Mouse (Mus musculus) liver, embryonic 13.5 days (tissue): ENCODE data around the gene Rassf3. TPM values are rescaled to one million over a fixed set of nuclear protein-coding genes. Genes with fewer than 3 reads are reported as not detected.

Experiments
- ATAC-seq: fragments of 200-750 bp; cut with Nextera tagmentation; 2 replicates; pipeline ENCODE4 v1.8.0; 2017; ENCODE audit warnings: low read depth, mild to moderate bottlenecking, moderate number of reproducible peaks, moderate library complexity
- DNase-seq: peaks from one replicate; pipeline ENCODE4 v3.0.0; 2022
- H3K27ac ChIP-seq: fragments of 300-500 bp; sonication (generic); 2 replicates; pipeline ENCODE4 v1.5.1; 2015; ENCODE audit warnings: moderate library complexity, mild to moderate bottlenecking, inconsistent platforms
- H3K27me3 ChIP-seq: fragments of 300-500 bp; sonication (generic); 2 replicates; pipeline ENCODE4 v1.6.1; 2015; ENCODE audit warnings: mild to moderate bottlenecking, inconsistent platforms
- H3K36me3 ChIP-seq: fragments of 300-500 bp; sonication (generic); 2 replicates; pipeline ENCODE4 v1.6.1; 2015; ENCODE audit warnings: mild to moderate bottlenecking, inconsistent platforms
- H3K4me1 ChIP-seq: fragments of 300-500 bp; sonication (generic); replicated peaks from 2 replicates; pipeline ENCODE4 v1.6.1; 2015; ENCODE audit warnings: inconsistent platforms
- H3K4me2 ChIP-seq: fragments of 300-500 bp; sonication (generic); 2 replicates; pipeline ENCODE4 v1.6.1; 2015; ENCODE audit warnings: inconsistent platforms, mild to moderate bottlenecking, moderate library complexity
- H3K4me3 ChIP-seq: fragments of 300-500 bp; sonication (generic); replicated peaks from 2 replicates; pipeline ENCODE4 v1.5.1; 2015; ENCODE audit warnings: mild to moderate bottlenecking, inconsistent platforms
- H3K9ac ChIP-seq: fragments of 300-500 bp; sonication (generic); 2 replicates; pipeline ENCODE4 v1.6.1; 2015; ENCODE audit warnings: mild to moderate bottlenecking, inconsistent platforms
- H3K9me3 ChIP-seq: fragments of 300-500 bp; sonication (generic); replicated peaks from 2 replicates; pipeline ENCODE4 v1.6.1; 2016; ENCODE audit warnings: inconsistent platforms
- WGBS: fragments of 180-500 bp; shearing (Covaris S2); methylation state at CpG from one replicate; pipeline ENCODE4 v1.1.7; 2015; ENCODE audit not compliant: insufficient replicate concordance; 5-methylcytosine and 5-hydroxymethylcytosine counted together
- polyA plus RNA-seq: library from polyadenylated mRNA; unstranded; fragments of >200 nt; fragmentation: Nextera tagmentation; extraction: Ambion mirVana; gene quantifications from 2 replicates; pipeline ENCODE4 v1.2.1, GENCODE M21; 2015

The Rassf3 gene
- polyA plus RNA-seq, 1 experiment from 2014 or later, result 7.4 TPM

DNA sequence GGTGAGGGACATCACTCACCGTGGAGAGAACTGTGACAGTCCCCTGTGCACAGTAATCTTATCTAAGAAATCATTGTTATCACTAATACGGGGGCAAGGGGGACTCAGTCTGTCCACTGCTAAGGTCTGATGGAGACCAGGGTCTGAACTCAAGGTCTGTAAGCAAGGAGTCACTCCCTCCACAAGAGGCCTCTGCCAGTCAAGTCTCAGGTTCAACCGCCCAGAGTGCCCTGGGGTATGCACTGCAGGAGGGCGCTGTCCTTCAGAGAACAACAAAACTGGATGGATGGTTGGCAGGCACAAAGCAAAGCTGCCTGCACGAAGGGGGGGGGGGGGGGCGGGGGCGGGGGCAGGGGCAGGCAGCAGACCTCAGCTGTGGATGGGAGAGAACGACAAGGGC lies 38.0 kb downstream of the Rassf3 start:
- Histone ChIP-seq H3K9me3 (no peaks in the 10 kb centered on the region), H3K4me3 (no peak overlapping the region), H3K27me3 (no peaks in the 10 kb centered on the region), H3K4me1 (peaks cover 52% of the 10 kb centered on the region), H3K27ac (no peak overlapping the region), H3K4me2 (no peak overlapping the region), H3K9ac (no peak overlapping the region), H3K36me3 (no peaks in the 10 kb centered on the region)
- DNase-seq (no peak), ATAC-seq (no peak)
- 64% methylated on average over 7 of the region's 8 CpGs for WGBS

DNA sequence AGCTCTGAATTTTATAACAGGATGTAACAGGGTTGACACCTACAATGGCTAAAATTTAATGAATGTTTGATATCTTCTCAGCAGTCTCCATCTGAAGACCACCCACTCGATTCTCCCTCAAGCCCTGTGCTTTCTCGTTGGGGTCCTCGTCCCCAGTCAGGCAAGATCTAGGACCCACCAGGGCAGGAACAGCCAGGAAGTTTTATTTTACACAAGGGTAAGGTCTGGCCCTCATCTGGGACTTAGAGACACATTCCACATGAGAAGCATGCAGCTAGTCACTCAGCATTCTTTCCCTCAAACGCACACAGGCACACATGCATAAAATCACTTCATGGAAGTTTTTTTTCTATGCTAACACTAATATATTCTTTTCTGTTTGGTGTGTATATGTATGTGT lies 39.5 kb downstream of the Rassf3 start:
- Histone ChIP-seq H3K4me1 (peaks cover 66% of the 10 kb centered on the region), H3K4me2 (no peak overlapping the region), H3K36me3 (no peaks in the 10 kb centered on the region), H3K9me3 (no peaks in the 10 kb centered on the region), H3K27ac (peak overlapping the region; percentile 66), H3K9ac (no peak overlapping the region), H3K4me3 (no peak overlapping the region), H3K27me3 (no peaks in the 10 kb centered on the region)
- 55% methylated on average over 4 of the region's 4 CpGs for WGBS
- no peak for ATAC-seq
- DNase-seq, result no peak

DNA sequence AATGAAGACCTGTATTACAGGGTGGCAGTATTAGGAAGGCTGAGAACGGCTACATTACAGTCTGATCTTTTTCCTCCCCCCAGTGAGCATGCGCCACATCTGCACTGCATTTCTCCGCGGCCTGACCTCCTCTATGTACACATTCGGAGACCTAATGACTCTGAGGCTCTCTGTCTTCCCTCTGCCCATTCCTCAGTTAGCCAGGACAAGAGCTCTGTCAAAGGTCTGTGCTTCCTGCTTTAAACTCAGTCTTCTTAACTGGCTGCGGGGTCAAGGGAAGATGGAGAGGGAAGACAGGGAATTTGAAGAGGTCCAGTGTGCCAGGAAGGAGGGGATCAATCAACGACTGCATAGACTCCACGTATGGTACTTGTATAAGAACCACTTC lies 39.9 kb downstream of the Rassf3 start:
- H3K9ac ChIP-seq, result no peak overlapping the region
- H3K4me3 ChIP-seq, result no peak overlapping the region
- H3K4me1 ChIP-seq, result peaks cover 70% of the 10 kb centered on the region
- no peak for DNase-seq
- no peak for ATAC-seq
- 58% methylated on average over 8 of the region's 8 CpGs for WGBS
- peak overlapping the region; percentile 66 for H3K27ac ChIP-seq
- no peaks in the 10 kb centered on the region for H3K27me3 ChIP-seq
- H3K4me2 ChIP-seq, result peak overlapping the region; percentile 6; the same call in 1 of the 2 replicates
- H3K36me3 ChIP-seq, result no peaks in the 10 kb centered on the region
- no peaks in the 10 kb centered on the region for H3K9me3 ChIP-seq

DNA sequence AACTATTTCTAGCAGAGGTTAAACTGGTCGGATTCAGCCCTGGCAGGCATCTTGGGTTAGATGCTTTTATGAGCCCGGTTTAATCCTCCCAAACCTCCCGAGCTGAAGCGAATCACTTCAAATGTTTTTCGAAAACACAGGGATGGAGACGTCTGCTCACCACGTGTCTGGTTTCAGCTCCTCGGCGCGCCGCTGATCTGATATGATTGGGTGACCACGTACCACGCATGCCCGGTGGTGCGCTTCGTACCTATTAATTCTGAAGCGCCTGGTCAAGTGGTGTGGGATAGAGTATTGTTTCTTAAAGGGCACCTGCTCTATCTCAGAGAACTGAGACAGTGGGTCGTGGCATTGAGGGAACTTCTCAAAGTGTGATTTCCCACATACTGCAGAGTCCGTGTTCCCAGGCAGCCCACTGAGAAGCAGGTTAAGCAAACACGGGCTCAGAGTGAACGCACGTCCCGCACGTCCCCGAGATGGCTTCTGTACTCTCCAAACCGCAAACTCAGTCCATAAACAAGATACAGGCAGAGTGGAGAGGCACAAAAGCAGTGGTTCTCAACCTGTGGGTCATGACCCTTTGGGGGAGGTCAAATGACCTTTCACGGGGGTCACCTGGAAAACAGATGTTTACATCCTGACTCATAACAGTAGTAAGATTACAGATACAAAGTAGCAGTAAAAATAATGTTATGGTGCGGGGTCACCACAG lies 40.4 kb downstream of the Rassf3 start:
- H3K36me3 ChIP-seq, result no peaks in the 10 kb centered on the region
- no peak for ATAC-seq
- H3K9me3 ChIP-seq, result no peaks in the 10 kb centered on the region
- peak overlapping the region; percentile 66 for H3K27ac ChIP-seq
- peaks cover 76% of the 10 kb centered on the region for H3K4me1 ChIP-seq
- WGBS, result 68% methylated on average over 28 of the region's 28 CpGs
- no peak for DNase-seq
- no peaks in the 10 kb centered on the region for H3K27me3 ChIP-seq
- peak overlapping the region; percentile 6; the same call in 1 of the 2 replicates for H3K4me2 ChIP-seq
- no peak overlapping the region for H3K4me3 ChIP-seq
- H3K9ac ChIP-seq, result no peak overlapping the region

DNA sequence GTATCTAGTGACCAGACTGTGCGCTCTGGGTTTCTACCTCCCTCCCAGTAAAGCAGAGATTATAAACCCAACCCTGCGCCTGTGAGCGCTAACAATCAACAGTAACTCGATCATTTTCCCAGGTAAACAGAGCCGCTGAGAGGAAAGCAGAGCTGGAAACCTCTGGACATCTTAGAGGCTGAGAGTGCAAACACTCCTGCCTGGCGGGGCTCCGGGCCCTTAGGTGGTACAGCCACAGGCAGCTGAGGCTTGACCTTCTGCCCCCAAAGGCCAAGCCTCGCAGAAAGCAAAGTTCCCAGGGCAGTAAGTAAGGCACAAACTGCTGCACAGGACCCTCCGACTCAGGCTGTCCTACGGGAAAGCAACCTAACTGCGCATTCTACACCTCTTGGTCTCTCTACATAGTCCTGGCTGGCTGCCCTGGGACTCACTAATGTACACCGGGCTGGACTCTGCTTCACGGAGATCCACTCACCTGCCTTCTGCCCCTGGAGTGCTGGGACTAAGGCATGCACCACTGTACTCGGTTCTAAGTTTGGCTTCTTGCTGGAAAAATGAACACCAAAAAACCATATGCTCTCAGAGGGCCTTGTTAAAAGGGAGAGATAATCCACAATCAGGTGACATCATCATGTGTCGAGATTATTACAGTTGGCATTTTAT lies 41.6 kb downstream of the Rassf3 start:
- ATAC-seq (no peak), DNase-seq (no peak)
- H3K4me1 ChIP-seq, result peaks cover 83% of the 10 kb centered on the region
- no peaks in the 10 kb centered on the region for H3K36me3 ChIP-seq
- no peak overlapping the region for H3K4me2 ChIP-seq
- no peak overlapping the region for H3K4me3 ChIP-seq
- H3K27ac ChIP-seq, result peak overlapping the region; percentile 27; the same call in 1 of the 2 replicates
- WGBS, result 73% methylated on average over 15 of the region's 15 CpGs
- H3K9ac ChIP-seq, result no peak overlapping the region
- no peaks in the 10 kb centered on the region for H3K27me3 ChIP-seq
- no peaks in the 10 kb centered on the region for H3K9me3 ChIP-seq

DNA sequence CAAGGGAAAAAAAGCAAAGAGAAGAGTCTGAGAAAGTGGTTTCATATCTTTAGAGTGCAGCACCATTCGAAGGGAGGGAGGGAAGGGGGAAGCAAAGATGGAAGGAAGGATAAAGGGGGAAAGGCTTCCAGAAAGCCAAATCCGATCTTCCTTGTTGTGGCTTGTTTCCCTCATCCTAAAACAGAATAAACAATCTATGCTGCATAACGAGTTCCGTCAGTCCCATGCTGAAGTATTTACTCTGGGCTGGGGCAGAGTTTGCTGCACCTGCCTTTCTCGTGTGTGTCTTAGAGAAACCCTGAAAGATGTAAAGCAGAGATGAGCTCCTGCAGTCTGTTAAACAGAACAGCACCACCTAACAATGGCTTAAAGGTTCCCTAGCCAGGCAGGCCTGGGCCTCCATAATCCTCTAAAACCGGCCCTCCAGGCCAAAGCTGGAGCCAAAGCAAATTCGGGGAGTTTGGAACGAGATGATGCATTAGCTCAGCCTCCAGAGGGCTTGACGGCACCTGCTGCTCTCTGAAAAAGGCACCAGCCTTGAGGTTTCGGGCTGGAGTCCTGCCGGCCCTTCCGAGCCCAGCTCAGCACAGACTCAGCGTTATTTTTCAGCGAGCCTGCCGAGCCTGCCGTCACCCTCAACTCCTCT lies 43.4 kb downstream of the Rassf3 start:
- ATAC-seq, result peak; percentile 51; the same call in 1 of the 2 replicates
- H3K27ac ChIP-seq, result peak overlapping the region; percentile 68
- peak overlapping the region; percentile 62 for H3K4me2 ChIP-seq
- DNase-seq, result no peak
- peak overlapping the region; percentile 61 for H3K9ac ChIP-seq
- no peaks in the 10 kb centered on the region for H3K9me3 ChIP-seq
- peak overlapping the region; percentile 28 for H3K4me3 ChIP-seq
- peaks cover 93% of the 10 kb centered on the region for H3K4me1 ChIP-seq
- no peaks in the 10 kb centered on the region for H3K36me3 ChIP-seq
- H3K27me3 ChIP-seq, result no peaks in the 10 kb centered on the region
- WGBS, result 12% methylated on average over 16 of the region's 16 CpGs

DNA sequence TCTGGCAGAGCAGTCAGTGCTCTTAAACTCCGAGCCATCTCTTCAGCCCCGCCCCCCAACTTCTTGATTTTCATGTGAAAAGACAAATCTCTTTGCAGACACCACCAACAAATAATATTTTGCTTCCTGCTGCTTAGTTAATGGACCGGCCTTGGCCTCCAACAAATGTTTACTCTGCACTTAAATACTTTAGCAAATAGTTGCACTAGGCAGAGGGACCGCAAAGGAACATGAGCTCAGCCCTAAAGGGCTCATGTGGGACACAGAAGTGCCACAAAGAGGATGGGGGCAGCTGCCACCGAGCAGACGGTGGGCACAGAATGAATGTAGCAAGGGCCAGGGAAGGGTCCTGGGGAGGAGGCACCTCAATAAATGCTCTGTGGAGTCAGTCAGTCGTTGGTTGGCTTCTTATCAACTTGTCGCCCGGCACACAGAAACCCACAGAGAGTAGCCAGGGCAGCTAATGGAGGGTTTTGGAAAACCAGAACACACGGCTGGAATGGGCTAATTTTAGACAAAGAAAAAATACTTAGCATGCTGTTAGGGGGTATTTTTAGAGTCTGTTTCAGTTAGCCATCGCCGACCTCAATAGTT lies 44.0 kb downstream of the Rassf3 start:
- H3K27me3 ChIP-seq, result no peaks in the 10 kb centered on the region
- H3K4me2 ChIP-seq, result peak overlapping the region; percentile 62
- no peaks in the 10 kb centered on the region for H3K9me3 ChIP-seq
- peak overlapping the region; percentile 68 for H3K27ac ChIP-seq
- 12% methylated on average over 12 of the region's 12 CpGs for WGBS
- peak; percentile 65 for ATAC-seq
- H3K36me3 ChIP-seq, result no peaks in the 10 kb centered on the region
- H3K4me3 ChIP-seq, result peak overlapping the region; percentile 28; the same call in 1 of the 2 replicates
- peak overlapping the region; percentile 61 for H3K9ac ChIP-seq
- H3K4me1 ChIP-seq, result peaks cover 99% of the 10 kb centered on the region
- no peak for DNase-seq

DNA sequence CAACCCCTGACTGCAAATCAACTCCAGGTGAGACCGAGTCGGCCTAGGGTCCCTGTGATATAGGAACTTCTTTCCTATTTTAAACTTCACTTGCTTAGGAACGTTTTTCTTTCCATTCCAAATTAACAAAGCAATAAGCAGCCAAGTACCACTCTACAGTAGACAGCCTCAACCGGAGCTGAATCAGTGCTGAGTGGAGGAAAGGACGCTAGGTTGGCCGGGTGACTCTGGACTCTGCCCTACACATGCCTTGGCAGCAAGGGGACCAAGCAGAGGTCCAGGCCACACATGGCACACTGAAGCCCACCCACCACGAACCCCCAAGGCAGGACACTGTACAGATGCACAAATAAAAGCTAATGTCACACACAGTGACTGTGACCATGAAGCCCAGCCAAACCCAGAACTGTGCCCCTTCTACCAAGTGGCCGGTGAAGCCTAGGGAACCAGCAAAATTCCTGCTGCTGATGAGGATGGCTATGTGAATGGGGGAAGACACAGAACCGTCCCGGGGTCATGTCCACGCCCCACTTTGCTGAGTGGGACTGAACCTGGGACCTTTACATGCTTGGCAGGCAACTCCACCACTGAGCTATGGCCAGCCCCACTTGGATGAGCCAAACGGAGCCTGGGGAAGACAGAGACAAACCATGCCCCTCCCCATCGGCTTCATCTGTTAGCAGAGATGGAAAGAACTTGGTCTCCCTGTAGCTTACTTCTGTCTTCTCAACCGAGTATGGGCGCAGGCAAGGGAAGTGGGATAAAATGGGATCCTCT lies 45.2 kb downstream of the Rassf3 start:
- Histone ChIP-seq H3K9ac (no peak overlapping the region), H3K4me1 (peaks cover 95% of the 10 kb centered on the region), H3K9me3 (no peaks in the 10 kb centered on the region), H3K27ac (peak overlapping the region; percentile 68), H3K36me3 (no peaks in the 10 kb centered on the region), H3K27me3 (no peaks in the 10 kb centered on the region), H3K4me2 (peak overlapping the region; percentile 47; the same call in 1 of the 2 replicates), H3K4me3 (no peak overlapping the region)
- 59% methylated on average over 15 of the region's 15 CpGs for WGBS
- no peak for ATAC-seq
- DNase-seq, result no peak

DNA sequence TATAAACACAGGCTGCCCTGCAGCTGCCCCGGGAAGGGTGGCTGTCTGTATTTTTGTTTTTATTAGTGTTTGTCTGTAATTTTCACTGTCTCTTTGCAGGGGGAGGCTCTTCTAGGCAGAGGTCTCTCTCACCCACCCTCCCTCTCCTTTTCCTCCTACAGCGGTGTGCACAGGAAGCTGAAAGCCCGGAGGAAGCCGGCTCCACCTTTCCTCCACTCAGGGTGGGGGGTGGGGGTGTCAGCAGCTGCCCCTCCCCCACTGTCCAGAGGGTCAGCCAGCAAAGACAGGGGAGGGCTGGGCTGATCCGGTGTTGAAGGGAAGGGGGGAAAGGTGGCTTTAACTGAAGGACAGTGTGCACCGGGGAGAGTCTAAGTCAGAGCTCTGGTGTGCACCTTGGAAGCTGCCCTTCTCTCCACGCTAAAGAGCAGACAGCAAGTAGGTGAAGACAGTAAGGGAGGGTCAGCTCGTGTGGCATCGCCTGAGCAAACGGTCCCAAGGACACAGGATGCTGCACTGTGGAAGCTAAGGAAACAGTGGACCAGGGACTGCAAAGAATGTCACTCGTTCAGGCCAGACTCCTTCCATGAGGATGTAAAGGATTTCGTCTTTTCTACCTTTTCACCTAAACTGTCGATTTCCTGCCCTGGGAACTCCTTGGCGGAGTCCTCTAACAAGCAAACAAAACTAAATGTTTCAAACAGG lies 46.0 kb downstream of the Rassf3 start:
- ATAC-seq (peak; percentile 22; the same call in 1 of the 2 replicates), DNase-seq (no peak)
- Histone ChIP-seq H3K4me2 (peak overlapping the region; percentile 47), H3K4me3 (no peak overlapping the region), H3K27me3 (no peaks in the 10 kb centered on the region), H3K27ac (peak overlapping the region; percentile 68), H3K36me3 (no peaks in the 10 kb centered on the region), H3K4me1 (peaks cover 95% of the 10 kb centered on the region), H3K9me3 (no peaks in the 10 kb centered on the region), H3K9ac (peak overlapping the region; percentile 44)
- 16% methylated on average over 14 of the region's 14 CpGs for WGBS

DNA sequence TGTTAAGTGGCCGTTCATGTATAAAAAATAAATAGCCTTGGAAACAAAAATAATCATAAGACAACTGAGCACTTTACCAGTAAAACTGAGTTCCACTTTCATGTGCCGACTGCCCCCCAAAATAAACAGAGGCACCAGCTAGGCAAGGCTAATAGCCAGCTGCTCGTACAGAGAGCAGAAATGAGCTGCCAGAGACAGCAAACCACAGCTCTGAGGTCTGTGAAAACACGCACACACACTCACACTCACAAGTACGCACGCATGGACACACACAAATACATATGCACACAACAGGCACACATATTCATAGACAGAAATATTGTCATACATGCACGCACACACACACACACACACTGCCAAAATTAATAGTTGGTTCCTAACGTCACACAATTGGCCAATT lies 46.6 kb downstream of the Rassf3 start:
- peaks cover 93% of the 10 kb centered on the region for H3K4me1 ChIP-seq
- H3K4me2 ChIP-seq, result peak overlapping the region; percentile 47
- ATAC-seq (no peak), DNase-seq (no peak)
- H3K27ac ChIP-seq, result peak overlapping the region; percentile 68
- 24% methylated on average over 8 of the region's 8 CpGs for WGBS
- no peak overlapping the region for H3K4me3 ChIP-seq
- no peaks in the 10 kb centered on the region for H3K27me3 ChIP-seq
- H3K9ac ChIP-seq, result peak overlapping the region; percentile 44; the same call in 1 of the 2 replicates
- H3K9me3 ChIP-seq, result no peaks in the 10 kb centered on the region
- no peaks in the 10 kb centered on the region for H3K36me3 ChIP-seq
